Mouse (Mus musculus) kidney, adult 2 months (tissue): ENCODE data around the gene Mylk.

Experiments used
- CTCF ChIP-seq: fragments of 200-500 bp; conservative IDR thresholded peaks from 2 replicates; pipeline ENCODE4 v1.5.1; 2011; ENCODE audit warnings: low read depth, mild to moderate bottlenecking, control low read depth, low read length, moderate library complexity, mixed read lengths; ENCODE audit not compliant: insufficient read depth, insufficient read length
- POLR2A ChIP-seq: fragments of 200-500 bp; IDR thresholded peaks from one replicate; pipeline ENCODE4 v1.6.1; 2011; ENCODE audit warnings: low read depth, low read length, control low read depth

DNA sequence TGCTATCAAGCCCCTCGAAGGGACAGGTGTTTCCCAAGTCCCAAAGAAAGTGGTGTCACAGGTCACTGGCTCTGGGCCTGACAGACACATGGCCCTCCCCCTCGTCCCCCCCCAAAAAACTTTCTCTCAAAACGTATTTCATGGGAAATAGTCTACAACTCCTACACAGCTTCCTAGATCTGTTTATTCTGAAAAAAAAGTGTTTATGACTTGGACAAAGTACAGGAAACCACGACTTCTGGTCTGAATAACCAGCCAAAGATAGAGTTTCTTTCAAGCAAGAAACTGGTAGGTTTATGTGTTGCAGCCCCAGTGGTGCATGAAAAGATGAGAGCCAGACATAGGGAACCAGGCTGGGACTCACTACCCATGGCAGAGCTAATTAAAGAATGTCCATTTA lies 218.0 kb downstream of the Mylk start:
- TF ChIP-seq POLR2A (no peak), CTCF (no peak)
